ENCODE assay signal across 7 mouse cellular contexts in the genomic region with DNA sequence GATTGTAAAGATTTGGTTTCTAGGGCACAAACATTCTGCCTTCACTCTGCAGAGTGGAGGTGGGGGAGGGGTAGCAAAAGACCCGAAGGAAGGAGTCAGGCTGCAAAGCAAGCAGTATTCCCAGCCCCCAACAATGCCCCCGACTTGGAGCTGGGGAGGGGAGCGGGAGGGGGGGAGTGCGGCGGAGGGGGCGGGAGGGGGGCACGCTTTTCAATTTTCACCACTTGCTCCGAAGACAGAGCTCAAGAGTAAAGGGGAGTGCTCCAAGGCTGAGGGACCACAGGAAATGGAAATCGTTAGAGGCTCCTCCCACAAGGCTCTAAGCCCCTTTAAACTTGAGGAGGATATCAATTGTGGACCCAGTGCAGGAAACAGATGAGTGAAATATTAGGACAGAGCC.
A peak's percentile ranks its signal among the peaks of the same experiment; 100 is the strongest.
DNase-seq lines count a peak whose midpoint lies in the region; ATAC-seq and TF ChIP-seq lines count a peak whose summit lies in the region.

No protein-coding gene starts in this region.

- H3K4me1 ChIP-seq in thymus, adult 2 months (replicated peaks; ENCODE audit: control insufficient read depth, insufficient read depth, low read length), result peaks cover 9% of the 10 kb centered on the region
- H3K4me1 ChIP-seq in hindbrain, embryonic 10.5 days (replicated peaks), result peaks cover 31% of the 10 kb centered on the region
- peaks cover 31% of the 10 kb centered on the region for H3K4me1 ChIP-seq in midbrain, embryonic 10.5 days

- H3K36me3 ChIP-seq in thymus, adult 2 months (ENCODE audit: control insufficient read depth, insufficient read depth, low read length), result no peaks in the 10 kb centered on the region
- no peaks in the 10 kb centered on the region for H3K36me3 ChIP-seq in hindbrain, embryonic 10.5 days
- 0 out of 2 replicates have a peak, but pooled peaks cover 4% of the 10 kb centered on the region for H3K36me3 ChIP-seq in midbrain, embryonic 10.5 days

- no peak overlapping the region for H3K4me3 ChIP-seq in thymus, adult 2 months (ENCODE audit: control insufficient read depth, insufficient read depth, low read length)
- peak overlapping the region; percentile 48 for H3K4me3 ChIP-seq in hindbrain, embryonic 10.5 days
- peak overlapping the region; percentile 50 for H3K4me3 ChIP-seq in midbrain, embryonic 10.5 days

- H3K27ac ChIP-seq in thymus, adult 2 months (ENCODE audit: control insufficient read depth, insufficient read depth, low read length), result peak overlapping the region; percentile 68
- peak overlapping the region; percentile 77; the same call in 1 of the 2 replicates for H3K27ac ChIP-seq in hindbrain, embryonic 10.5 days
- H3K27ac ChIP-seq in midbrain, embryonic 10.5 days (replicated peaks), result peak overlapping the region; percentile 79

- TF ChIP-seq POLR2A in thymus, adult 2 months (IDR thresholded peaks at IDR 0.05; ENCODE audit: control insufficient read depth, extremely low read depth, insufficient read depth, low read length, poor library complexity), result no peak

- DNase-seq in thymus, adult 2 months, result peak; percentile 29
- no peak for DNase-seq in thymus, adult 18-20 months
- peak; percentile 42 for DNase-seq in hindbrain, embryonic 10.5 days (ENCODE audit: low spot score)
- DNase-seq in midbrain, embryonic 10.5 days (ENCODE audit: low spot score), result peak; percentile 37
- DNase-seq in frontal cortex, postnatal 36 days (ENCODE audit: low spot score in 2 of 2), result no peak
- no peak for DNase-seq in urinary bladder, adult 2 months (ENCODE audit: low spot score)

- no peak for ATAC-seq in activated CD4-positive, CD25-positive, alpha-beta regulatory T cell, adult 4 months

- H3K9me3 ChIP-seq in hindbrain, embryonic 10.5 days, result no peaks in the 10 kb centered on the region
- 0 out of 2 replicates have a peak, but pooled peaks cover 1% of the 10 kb centered on the region for H3K9me3 ChIP-seq in midbrain, embryonic 10.5 days (replicated peaks)

- H3K27me3 ChIP-seq in thymus, adult 2 months (ENCODE audit: control insufficient read depth, insufficient read depth, low read length), result no peaks in the 10 kb centered on the region
- H3K27me3 ChIP-seq in hindbrain, embryonic 10.5 days (ENCODE audit: insufficient read depth, poor library complexity, severe bottlenecking), result no peaks in the 10 kb centered on the region
- H3K27me3 ChIP-seq in midbrain, embryonic 10.5 days (ENCODE audit: low read depth, poor library complexity, severe bottlenecking), result no peaks in the 10 kb centered on the region; the same call in 1 of the 2 replicates

- WGBS in thymus, adult 2 months, result 4% methylated on average over 4 of the region's 9 CpGs
- 13% methylated on average over 9 of the region's 9 CpGs for WGBS in hindbrain, embryonic 10.5 days
- WGBS in midbrain, embryonic 10.5 days, result 21% methylated on average over 9 of the region's 9 CpGs

- no peak for TF ChIP-seq CTCF in thymus, adult 2 months (IDR thresholded peaks at IDR 0.05; ENCODE audit: borderline replicate concordance, control insufficient read depth, extremely low read depth, insufficient read depth, low read length, poor library complexity)

Comparison
In these comparisons a context has a peak if more than half of its experiments do, and no peak if none do; other contexts are left out.
1. DNase-seq: peak in thymus, adult 2 months (single experiment), hindbrain, embryonic 10.5 days (single experiment) and midbrain, embryonic 10.5 days (single experiment); none in thymus, adult 18-20 months (0 of 2), frontal cortex, postnatal 36 days (0 of 2) and urinary bladder, adult 2 months (single experiment).
2. Peak in every context shown above with its lines, with median percentiles within 50 percentile points of each other: H3K27ac ChIP-seq.